In genomic region chr13:101592355-101592754, GRCm38 (mm10) we compare ENCODE assay signal across 23 mouse cellular contexts.
DNase-seq lines count a peak whose midpoint lies in the region; ATAC-seq and TF ChIP-seq lines count a peak whose summit lies in the region.
"Had no signal": no experiment of that assay in that cellular context is flagged by ENCODE, and none has a peak within 500 bp of the region (broad histone marks: within the 10 kb centered on the region; RNA-seq: fewer than 3 reads in every experiment).

No protein-coding gene starts in this region.

- TF ChIP-seq CTCF in heart, adult 2 months (IDR thresholded peaks at IDR 0.05) = no peak

- peak; percentile 4 for DNase-seq in A20 (ENCODE audit: low read depth, low spot score)
- peak; percentile 20 for DNase-seq in brain, adult 2 months (ENCODE audit: low read depth, low spot score)
- no peak for DNase-seq in liver
- no peak for DNase-seq in heart, adult 2 months
- DNase-seq in frontal cortex, postnatal 25 days (ENCODE audit: low spot score in 2 of 2) = no peak
- DNase-seq: adrenal gland, postnatal 10 days; cerebellum, adult 18-20 months; cerebellum, postnatal 10 days; embryo, embryonic 11 days; gastrocnemius, adult 2 months; gastrocnemius, postnatal 25 days; heart, adult 11 months; heart, postnatal 10 days; heart, postnatal 4 days had no signal

- H3K27me3 ChIP-seq in heart, adult 2 months (ENCODE audit: control insufficient read depth, insufficient read depth, low read length) = no peaks in the 10 kb centered on the region
- H3K27me3 ChIP-seq: embryonic facial prominence, embryonic 15.5 days; hindbrain, embryonic 13.5 days had no signal

- no peaks in the 10 kb centered on the region for H3K4me1 ChIP-seq in heart, adult 2 months (ENCODE audit: control insufficient read depth, insufficient read depth, low read length)
- H3K4me1 ChIP-seq: embryonic facial prominence, embryonic 15.5 days had no signal

- WGBS in heart, adult 2 months = 73% methylated on average over 1 of the region's 1 CpGs

- ATAC-seq in hematopoietic stem cell, adult 5-6 weeks (replicated peaks in 1 of 2; ENCODE audit: insufficient read depth in 1 of 2, low FRiP score in 2 of 2, low TSS enrichment in 1 of 2, low read depth in 1 of 2, poor library complexity in 2 of 2, severe bottlenecking in 2 of 2) = peak; percentile 49 to 74; a peak in 2 of 4 replicates
- peak; percentile 85 for ATAC-seq in neutrophil, adult 5-6 weeks (ENCODE audit: extremely low read depth, insufficient number of reproducible peaks, low FRiP score, poor library complexity, severe bottlenecking)
- ATAC-seq: forebrain, embryonic 14.5 days; hindbrain, postnatal 0 days had no signal

- H3K36me3 ChIP-seq in heart, adult 2 months (ENCODE audit: control insufficient read depth, insufficient read depth, low read length) = no peaks in the 10 kb centered on the region
- H3K36me3 ChIP-seq: embryonic facial prominence, embryonic 15.5 days; forebrain, embryonic 10.5 days; heart, embryonic 10.5 days; hindbrain, embryonic 13.5 days had no signal

- no peak overlapping the region for H3K27ac ChIP-seq in heart, adult 2 months
- H3K27ac ChIP-seq: embryonic facial prominence, embryonic 15.5 days; forebrain, embryonic 10.5 days; gastrocnemius, adult 2 months; heart, embryonic 10.5 days; hindbrain, embryonic 13.5 days; hindbrain, postnatal 0 days had no signal

- TF ChIP-seq EP300 in heart, adult 2 months (IDR thresholded peaks at IDR 0.05; ENCODE audit: insufficient read depth, low read depth, low read length) = no peak

- H3K4me3 ChIP-seq in heart, adult 2 months = no peak overlapping the region
- H3K4me3 ChIP-seq: embryonic facial prominence, embryonic 15.5 days; erythroblast, embryonic 14.5 days; forebrain, embryonic 10.5 days; gastrocnemius, adult 2 months; heart, embryonic 10.5 days; hindbrain, embryonic 13.5 days had no signal

- TF ChIP-seq POLR2A in heart, adult 2 months (IDR thresholded peaks at IDR 0.05; ENCODE audit: insufficient read depth, low read depth, low read length) = no peak

- intact Hi-C loops in heart, adult 2 months (cut with DNase I) = no loop called here

- H3K9ac ChIP-seq in heart, adult 2 months (ENCODE audit: low read depth, low read length) = no peak overlapping the region
- H3K9ac ChIP-seq: embryonic facial prominence, embryonic 15.5 days; hindbrain, embryonic 13.5 days had no signal

- H3K79me2 ChIP-seq in heart, adult 2 months (replicated peaks; ENCODE audit: control insufficient read depth, insufficient read depth, low read length) = no peaks in the 10 kb centered on the region

Comparison
In these comparisons a context has a peak if more than half of its experiments do, and no peak if none do; other contexts are left out.
1. DNase-seq: peak in A20 (single experiment) and brain, adult 2 months (single experiment); none in liver (single experiment), heart, adult 2 months (0 of 2) and frontal cortex, postnatal 25 days (0 of 2).